Mouse (Mus musculus): ENCODE data around the gene Atrnl1. TPM values are rescaled to one million over a fixed set of nuclear protein-coding genes. Genes with fewer than 3 reads are reported as not detected.
"Not testable (repeated sequence)": the region's sequence is repeated elsewhere in the genome, so short reads cannot be mapped to it uniquely, and the experiment has no call there.

Atrnl1 gene
- total RNA-seq, 2 experiments from 2014 or later = 14.4 to 17.2 TPM

GRCm38 (mm10) chr19:57823446-57823845, 212.6 kb downstream of the Atrnl1 start:
- no peak for DNase-seq

- no peak for DNase-seq
Measured at GRCm38 (mm10) chr19:57825271-57826207, 214.7 kb downstream of the Atrnl1 start.

- DNase-seq = no peak
Measured at GRCm38 (mm10) chr19:57833083-57833482, 222.2 kb downstream of the Atrnl1 start.

GRCm38 (mm10) chr19:57837882-57838281, 227.0 kb downstream of the Atrnl1 start:
- DNase-seq = no peak

GRCm38 (mm10) chr19:57838546-57838945, 227.7 kb downstream of the Atrnl1 start:
- DNase-seq = no peak

GRCm38 (mm10) chr19:57849915-57850314, 239.1 kb downstream of the Atrnl1 start:
- no peak for DNase-seq

GRCm38 (mm10) chr19:57868350-57868749, 257.5 kb downstream of the Atrnl1 start:
- no peak for DNase-seq

- DNase-seq = no peak
Measured at GRCm38 (mm10) chr19:57870871-57871270, 260.0 kb downstream of the Atrnl1 start.

GRCm38 (mm10) chr19:57876057-57876456, 265.2 kb downstream of the Atrnl1 start:
- no peak for DNase-seq

- no peak for DNase-seq
Measured at GRCm38 (mm10) chr19:57877343-57877742, 266.5 kb downstream of the Atrnl1 start.

- no peak for DNase-seq
Measured at GRCm38 (mm10) chr19:57878583-57878982, 267.7 kb downstream of the Atrnl1 start.

- DNase-seq = not testable (repeated sequence)
Measured at GRCm38 (mm10) chr19:57879841-57880240, 269.0 kb downstream of the Atrnl1 start.

- DNase-seq = no peak
Measured at GRCm38 (mm10) chr19:57881927-57882326, 271.1 kb downstream of the Atrnl1 start.

GRCm38 (mm10) chr19:57888871-57889270, 278.0 kb downstream of the Atrnl1 start:
- DNase-seq = no peak

GRCm38 (mm10) chr19:57889741-57890140, 278.9 kb downstream of the Atrnl1 start:
- no peak for DNase-seq

- DNase-seq = no peak
Measured at GRCm38 (mm10) chr19:57890954-57891353, 280.1 kb downstream of the Atrnl1 start.

- no peak for DNase-seq
Measured at GRCm38 (mm10) chr19:57894191-57894590, 283.4 kb downstream of the Atrnl1 start.

GRCm38 (mm10) chr19:57900037-57900436, 289.2 kb downstream of the Atrnl1 start:
- no peak for DNase-seq

GRCm38 (mm10) chr19:57909466-57909865, 298.6 kb downstream of the Atrnl1 start:
- no peak for DNase-seq

- no peak for DNase-seq
Measured at GRCm38 (mm10) chr19:57910650-57911049, 299.8 kb downstream of the Atrnl1 start.

- DNase-seq = no peak
Measured at GRCm38 (mm10) chr19:57916325-57916724, 305.5 kb downstream of the Atrnl1 start.

- no peak for DNase-seq
Measured at GRCm38 (mm10) chr19:57922991-57923390, 312.2 kb downstream of the Atrnl1 start.

- DNase-seq = no peak
Measured at GRCm38 (mm10) chr19:57924856-57925255, 314.0 kb downstream of the Atrnl1 start.

- no peak for DNase-seq
Measured at GRCm38 (mm10) chr19:57925681-57926080, 314.8 kb downstream of the Atrnl1 start.
